Mouse (Mus musculus): ENCODE results near the gene Map1s.

GRCm38 (mm10) chr8:70934786-70935185 is 29.1 kb downstream of the Map1s start:
- TF ChIP-seq CTCF (IDR thresholded peaks at IDR 0.05; ENCODE audit: low read depth, low read length) (no peak), POLR2A (IDR thresholded peaks at IDR 0.05; ENCODE audit: borderline replicate concordance, low read depth, low read length) (no peak)
